Mouse (Mus musculus) limb, embryonic 11.5 days (tissue): ENCODE results near the gene Lsm14a. TPM values are rescaled to one million over a fixed set of nuclear protein-coding genes. Genes with fewer than 3 reads are reported as not detected.
A peak's percentile ranks its signal among the peaks of the same experiment; 100 is the strongest.

Experiments
- ATAC-seq: fragments of 200-750 bp; cut with Nextera tagmentation; 2 replicates; pipeline ENCODE4 v1.8.0; 2017; ENCODE audit warnings: low read depth; ENCODE audit not compliant: insufficient number of reproducible peaks, low FRiP score, low TSS enrichment
- DNase-seq: peaks from one replicate; pipeline ENCODE4 v3.0.0-alpha.2; 2015; ENCODE audit warnings: low spot score
- H3K27ac ChIP-seq: fragments of 300-500 bp; sonication (generic); replicated peaks from 2 replicates; pipeline ENCODE4 v1.5.1; 2014; ENCODE audit warnings: low read depth, mild to moderate bottlenecking, low read length
- H3K27me3 ChIP-seq: fragments of 300-500 bp; sonication (generic); 2 replicates; pipeline ENCODE4 v1.6.1; 2014; ENCODE audit warnings: mild to moderate bottlenecking, low read length, mixed read lengths; ENCODE audit not compliant: control insufficient read depth, insufficient read depth
- H3K36me3 ChIP-seq: fragments of 300-500 bp; sonication (generic); 2 replicates; pipeline ENCODE4 v1.6.1; 2014; ENCODE audit warnings: mild to moderate bottlenecking, low read length, moderate library complexity, mixed read lengths; ENCODE audit not compliant: control insufficient read depth, insufficient read depth
- H3K4me1 ChIP-seq: fragments of 300-500 bp; sonication (generic); 2 replicates; pipeline ENCODE4 v1.6.1; 2014; ENCODE audit warnings: low read length, mixed read lengths; ENCODE audit not compliant: control insufficient read depth, insufficient read depth
- H3K4me2 ChIP-seq: fragments of 300-500 bp; sonication (generic); 2 replicates; pipeline ENCODE4 v1.6.1; 2014; ENCODE audit warnings: low read depth, mild to moderate bottlenecking, moderate library complexity; ENCODE audit not compliant: severe bottlenecking
- H3K4me3 ChIP-seq: fragments of 300-500 bp; sonication (generic); 2 replicates; pipeline ENCODE4 v1.5.1; 2014; ENCODE audit warnings: low read depth, low read length
- H3K9ac ChIP-seq: fragments of 300-500 bp; sonication (generic); 2 replicates; pipeline ENCODE4 v1.6.1; 2014; ENCODE audit warnings: mild to moderate bottlenecking, low read length
- H3K9me3 ChIP-seq: fragments of 300-500 bp; sonication (generic); 2 replicates; pipeline ENCODE4 v1.6.1; 2016; ENCODE audit warnings: low read length; ENCODE audit not compliant: control insufficient read depth
- WGBS: fragments of 180-500 bp; shearing (Covaris S2); extraction: QIAGEN DNeasy Blood & Tissue Kit; methylation state at CpG from one replicate; pipeline ENCODE4 v1.1.7; 2014; 5-methylcytosine and 5-hydroxymethylcytosine counted together
- polyA plus RNA-seq: library from polyadenylated mRNA; unstranded; fragments of >200 nt; fragmentation: Nextera tagmentation; extraction: Ambion mirVana; gene quantifications from 2 replicates; pipeline ENCODE4 v1.2.1, GENCODE M21; 2014

Gene Lsm14a
- polyA plus RNA-seq, 1 experiment from 2014 or later: 70.5 TPM

DNA sequence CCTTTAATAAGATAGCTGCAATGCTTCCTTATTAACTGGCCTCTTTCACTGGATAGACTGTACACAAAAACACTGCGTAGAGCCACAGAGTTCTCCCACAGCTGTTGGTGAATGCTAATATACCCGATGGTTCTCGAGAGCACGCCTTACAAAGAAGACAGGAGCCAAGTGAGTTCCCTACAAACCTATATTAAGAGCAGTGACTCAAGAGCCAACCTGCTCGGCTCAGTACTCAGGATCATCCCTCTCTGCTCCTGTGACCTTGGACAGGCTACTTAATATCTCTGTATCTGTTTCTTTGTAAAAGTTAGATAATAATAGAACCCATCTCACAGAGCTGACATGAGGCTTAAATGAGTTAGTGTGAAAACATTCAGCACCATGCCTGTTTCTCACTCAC, 42.9 kb downstream of the Lsm14a start:
- H3K4me1 ChIP-seq: no peaks in the 10 kb centered on the region
- 92% methylated on average over 5 of the region's 5 CpGs for WGBS
- H3K9me3 ChIP-seq: no peaks in the 10 kb centered on the region
- peaks cover 30% of the 10 kb centered on the region for H3K36me3 ChIP-seq
- H3K4me2 ChIP-seq: no peak overlapping the region
- H3K4me3 ChIP-seq: no peak overlapping the region
- DNase-seq (no peak), ATAC-seq (no peak)
- no peak overlapping the region for H3K9ac ChIP-seq
- H3K27ac ChIP-seq: no peak overlapping the region
- H3K27me3 ChIP-seq: no peaks in the 10 kb centered on the region

DNA sequence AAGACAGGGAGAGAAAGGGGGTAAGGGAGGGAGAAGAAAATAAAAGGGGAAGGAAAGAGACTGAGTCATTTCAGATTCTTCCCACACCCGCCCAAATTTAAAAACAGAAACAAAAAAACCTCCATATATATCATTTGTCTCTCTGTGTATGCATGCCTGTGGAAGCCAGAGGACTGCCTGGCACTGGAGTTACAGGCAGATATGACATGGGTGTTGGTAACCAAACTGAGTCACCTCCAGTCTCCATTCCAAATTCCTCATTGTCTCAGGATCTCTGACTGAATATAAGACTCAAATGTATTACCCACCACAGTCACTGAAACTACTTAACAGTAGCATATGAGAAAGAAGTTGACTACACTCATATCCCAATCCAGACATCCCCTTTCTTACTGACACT, 45.1 kb downstream of the Lsm14a start:
- H3K27me3 ChIP-seq: no peaks in the 10 kb centered on the region
- DNase-seq (no peak), ATAC-seq (no peak)
- no peak overlapping the region for H3K27ac ChIP-seq
- H3K4me2 ChIP-seq: no peak overlapping the region
- H3K9me3 ChIP-seq: no peaks in the 10 kb centered on the region
- H3K9ac ChIP-seq: no peak overlapping the region
- peaks cover 32% of the 10 kb centered on the region for H3K36me3 ChIP-seq
- H3K4me1 ChIP-seq: no peaks in the 10 kb centered on the region
- no peak overlapping the region for H3K4me3 ChIP-seq
- 84% methylated on average over 1 of the region's 1 CpGs for WGBS

DNA sequence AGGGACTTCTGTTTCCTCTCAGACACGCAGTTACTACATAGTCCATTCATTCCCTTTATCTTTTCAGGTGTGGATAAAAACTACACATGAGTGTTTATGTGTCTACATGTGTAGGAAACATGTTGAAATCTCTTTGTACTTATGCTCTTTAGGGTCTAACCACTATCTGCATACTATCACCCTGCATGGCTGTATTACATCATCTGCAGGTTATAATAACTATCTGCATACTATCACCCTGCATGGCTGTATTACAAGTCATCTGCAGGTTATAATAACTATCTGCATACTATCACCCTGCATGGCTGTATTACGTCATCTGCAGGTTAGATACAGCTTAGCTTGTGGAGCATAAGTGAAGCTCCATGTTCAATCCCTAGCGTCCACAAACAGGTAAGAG, 46.1 kb downstream of the Lsm14a start:
- ATAC-seq: no peak
- 95% methylated on average over 3 of the region's 3 CpGs for WGBS

DNA sequence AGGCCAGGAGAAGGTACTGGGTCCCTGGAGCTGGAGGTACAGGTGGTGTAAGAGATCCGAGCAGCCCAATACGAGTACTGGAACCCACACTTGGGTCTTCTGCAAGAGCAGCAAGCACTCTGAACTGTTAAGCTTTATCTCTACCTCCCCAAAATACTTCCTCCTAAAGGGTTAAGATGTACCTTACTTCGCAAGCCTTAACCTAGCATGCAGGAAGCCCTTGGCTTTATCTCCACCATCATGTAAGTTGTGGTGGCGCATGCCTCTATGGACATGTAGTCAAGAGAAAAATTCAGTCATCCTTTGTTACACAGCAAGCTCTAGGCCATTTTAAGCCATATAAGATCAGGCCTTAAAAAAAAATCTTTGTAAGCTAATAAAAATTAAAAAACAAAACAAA, 46.6 kb downstream of the Lsm14a start:
- no peak overlapping the region for H3K4me2 ChIP-seq
- no peak overlapping the region for H3K27ac ChIP-seq
- H3K4me1 ChIP-seq: no peaks in the 10 kb centered on the region
- no peak overlapping the region for H3K4me3 ChIP-seq
- ATAC-seq: no peak
- H3K27me3 ChIP-seq: no peaks in the 10 kb centered on the region
- WGBS: 94% methylated on average over 4 of the region's 4 CpGs
- peaks cover 30% of the 10 kb centered on the region for H3K36me3 ChIP-seq
- no peaks in the 10 kb centered on the region for H3K9me3 ChIP-seq
- DNase-seq: no peak
- no peak overlapping the region for H3K9ac ChIP-seq

More for the DNA sequence above, 46.1 kb downstream of the Lsm14a start:
- H3K4me3 ChIP-seq: no peak overlapping the region
- no peaks in the 10 kb centered on the region for H3K27me3 ChIP-seq
- H3K9me3 ChIP-seq: no peaks in the 10 kb centered on the region
- DNase-seq: no peak
- no peak overlapping the region for H3K4me2 ChIP-seq
- no peak overlapping the region for H3K27ac ChIP-seq
- H3K4me1 ChIP-seq: no peaks in the 10 kb centered on the region
- H3K36me3 ChIP-seq: peaks cover 30% of the 10 kb centered on the region
- no peak overlapping the region for H3K9ac ChIP-seq

DNA sequence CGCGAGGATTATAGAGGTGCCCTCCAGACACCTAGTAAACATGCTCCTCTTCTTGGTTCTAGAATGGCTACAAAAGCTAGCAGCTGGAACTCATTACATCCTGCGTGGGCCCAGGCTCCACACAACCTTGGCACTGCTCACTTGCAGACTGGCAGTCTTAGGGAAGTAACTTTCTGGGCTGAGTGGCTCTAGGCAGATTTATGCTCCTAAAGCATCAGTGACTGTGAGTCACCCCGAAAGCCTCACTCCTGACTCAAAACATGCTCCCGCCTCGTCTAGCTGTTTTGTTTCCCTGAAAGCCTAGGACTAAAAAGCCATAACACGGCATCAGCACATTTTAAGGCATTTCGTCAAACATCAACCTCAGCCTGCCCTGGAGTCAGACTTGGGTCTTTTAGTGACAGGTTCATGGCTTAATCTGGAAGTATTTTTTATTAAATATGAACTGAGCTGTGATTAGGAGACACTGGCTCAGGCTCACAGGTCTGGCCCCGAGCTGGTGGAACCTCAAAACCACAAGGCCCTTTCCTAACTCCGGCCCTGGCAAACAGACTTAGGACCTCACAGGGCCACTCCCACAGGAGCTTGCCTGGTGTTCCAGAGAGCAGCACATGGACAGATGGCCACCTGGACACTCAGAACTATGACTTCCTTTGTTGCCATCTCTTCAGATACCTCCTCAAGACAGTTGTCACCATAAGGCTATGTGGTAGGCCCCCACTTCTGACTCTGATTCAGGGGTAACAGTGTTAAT, 50.9 kb downstream of the Lsm14a start:
- Histone ChIP-seq H3K4me2 (no peak overlapping the region), H3K4me1 (no peaks in the 10 kb centered on the region), H3K36me3 (peaks cover 17% of the 10 kb centered on the region), H3K9me3 (no peaks in the 10 kb centered on the region; the same call in 1 of the 2 replicates), H3K9ac (no peak overlapping the region), H3K27me3 (no peaks in the 10 kb centered on the region), H3K27ac (no peak overlapping the region), H3K4me3 (no peak overlapping the region)
- DNase-seq (no peak), ATAC-seq (no peak)
- WGBS: 71% methylated on average over 10 of the region's 10 CpGs

DNA sequence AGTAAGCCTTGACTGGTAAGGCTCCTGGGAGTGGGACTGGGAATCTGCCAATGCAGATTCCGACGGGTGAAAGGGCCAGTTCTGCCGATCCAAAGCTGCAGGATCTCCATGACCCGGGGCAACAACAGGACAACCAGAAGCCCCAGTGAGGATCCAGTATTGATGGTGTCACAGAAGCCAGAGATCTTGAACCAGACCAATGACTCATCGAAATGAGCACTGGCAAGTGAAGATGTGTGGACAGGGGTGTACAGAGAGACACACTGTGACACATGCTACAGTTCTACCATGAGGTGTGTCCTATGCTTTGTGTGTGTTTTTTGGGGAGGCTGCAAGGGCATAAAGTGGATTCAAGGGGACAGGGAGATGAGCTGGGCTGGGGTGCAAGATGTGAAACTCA, 52.3 kb downstream of the Lsm14a start:
- Histone ChIP-seq H3K4me2 (no peak overlapping the region), H3K4me1 (no peaks in the 10 kb centered on the region), H3K27me3 (no peaks in the 10 kb centered on the region), H3K4me3 (no peak overlapping the region), H3K9ac (no peak overlapping the region), H3K9me3 (no peaks in the 10 kb centered on the region; the same call in 1 of the 2 replicates), H3K27ac (no peak overlapping the region), H3K36me3 (peaks cover 13% of the 10 kb centered on the region)
- WGBS: 86% methylated on average over 5 of the region's 5 CpGs
- DNase-seq: no peak
- no peak for ATAC-seq

DNA sequence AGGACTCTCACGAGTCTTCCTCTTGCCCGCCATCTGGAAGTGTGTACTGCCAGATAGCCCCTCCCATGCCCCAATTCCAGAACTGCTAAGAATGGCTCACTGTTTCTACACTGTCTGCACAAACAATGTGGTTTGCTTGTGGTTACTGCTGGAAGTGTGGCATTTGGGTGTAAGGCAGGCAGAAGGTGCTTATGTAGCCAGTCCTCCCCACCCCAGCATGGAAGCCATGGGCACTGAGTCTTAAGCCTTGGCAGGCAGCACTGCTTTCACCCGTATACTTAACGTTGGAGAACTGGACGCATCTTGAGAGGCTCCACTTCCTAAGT, 54.0 kb downstream of the Lsm14a start:
- H3K4me1 ChIP-seq: no peaks in the 10 kb centered on the region
- DNase-seq (no peak), ATAC-seq (0 out of 2 replicates have a peak, but pooled peaks have one; percentile 13)
- WGBS: 62% methylated on average over 5 of the region's 5 CpGs
- no peaks in the 10 kb centered on the region; the same call in 1 of the 2 replicates for H3K9me3 ChIP-seq
- H3K27ac ChIP-seq: no peak overlapping the region
- H3K27me3 ChIP-seq: no peaks in the 10 kb centered on the region
- H3K4me2 ChIP-seq: no peak overlapping the region
- no peak overlapping the region for H3K4me3 ChIP-seq
- no peak overlapping the region for H3K9ac ChIP-seq
- peaks cover 7% of the 10 kb centered on the region; the same call in 1 of the 2 replicates for H3K36me3 ChIP-seq

DNA sequence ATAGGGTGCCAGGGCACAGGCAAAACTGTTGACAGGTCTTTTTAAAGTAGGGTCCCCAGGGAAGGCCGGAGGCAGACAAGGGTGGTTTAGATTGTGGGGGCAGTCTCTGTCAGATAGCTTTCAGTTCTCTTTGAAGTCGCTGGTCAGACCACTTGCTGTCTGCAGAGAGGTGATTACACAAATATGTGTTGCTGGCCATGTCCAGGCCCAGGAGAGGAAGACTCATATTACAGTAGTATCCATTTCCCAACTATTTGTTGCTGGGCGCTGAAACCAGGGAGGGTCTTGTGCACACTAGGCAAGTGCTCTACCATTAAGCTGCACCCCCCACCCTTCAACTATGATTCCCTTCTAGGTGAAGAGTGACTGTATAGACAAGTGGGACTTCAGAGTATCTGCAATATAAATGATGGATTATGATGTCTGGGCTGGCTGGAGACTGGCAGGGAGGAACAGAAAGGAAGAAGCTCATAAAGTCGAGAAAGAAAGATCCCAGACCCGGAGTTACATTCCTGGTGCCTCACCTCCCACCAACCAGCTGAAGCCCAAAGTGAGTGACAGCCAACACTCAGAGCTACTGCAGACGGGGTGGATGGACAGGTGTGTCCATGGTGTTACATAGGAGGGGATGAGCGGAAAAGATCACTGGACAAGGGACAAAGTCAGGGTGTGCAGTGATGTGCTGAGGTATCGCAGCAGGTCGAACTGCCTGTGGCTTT, 54.5 kb downstream of the Lsm14a start:
- peaks cover 6% of the 10 kb centered on the region; the same call in 1 of the 2 replicates for H3K36me3 ChIP-seq
- DNase-seq (peak; percentile 32), ATAC-seq (peak; percentile 31; the same call in 1 of the 2 replicates)
- H3K27ac ChIP-seq: peak overlapping the region; percentile 14; the same call in 1 of the 2 replicates
- H3K4me2 ChIP-seq: no peak overlapping the region
- WGBS: 48% methylated on average over 9 of the region's 9 CpGs
- no peak overlapping the region for H3K9ac ChIP-seq
- no peaks in the 10 kb centered on the region; the same call in 1 of the 2 replicates for H3K9me3 ChIP-seq
- H3K4me1 ChIP-seq: no peaks in the 10 kb centered on the region
- no peak overlapping the region for H3K4me3 ChIP-seq
- no peaks in the 10 kb centered on the region for H3K27me3 ChIP-seq
